Mouse (Mus musculus) heart, embryonic 11.5 days (tissue): ENCODE results near the gene 6330403K07Rik. TPM values are rescaled to one million over a fixed set of nuclear protein-coding genes. Genes with fewer than 3 reads are reported as not detected.

Source experiments
- ATAC-seq: fragments of 200-750 bp; cut with Nextera tagmentation; replicated peaks from 2 replicates; pipeline ENCODE4 v1.8.0; 2017; ENCODE audit warnings: moderate library complexity; ENCODE audit not compliant: insufficient number of reproducible peaks, low FRiP score, low TSS enrichment
- H3K27ac ChIP-seq: fragments of 300-500 bp; sonication (generic); 2 replicates; pipeline ENCODE4 v1.5.1; 2014; ENCODE audit warnings: mild to moderate bottlenecking, low read depth, low read length
- H3K27me3 ChIP-seq: fragments of 300-500 bp; sonication (generic); 2 replicates; pipeline ENCODE4 v1.6.1; 2014; ENCODE audit warnings: mild to moderate bottlenecking, low read length, mixed read lengths; ENCODE audit not compliant: control insufficient read depth, insufficient read depth
- H3K36me3 ChIP-seq: fragments of 300-500 bp; sonication (generic); 2 replicates; pipeline ENCODE4 v1.6.1; 2014; ENCODE audit warnings: mild to moderate bottlenecking, low read length, moderate library complexity, mixed read lengths; ENCODE audit not compliant: control insufficient read depth, insufficient read depth
- H3K4me1 ChIP-seq: fragments of 300-500 bp; sonication (generic); 2 replicates; pipeline ENCODE4 v1.6.1; 2014; ENCODE audit warnings: low read length; ENCODE audit not compliant: control insufficient read depth, insufficient read depth
- H3K4me2 ChIP-seq: fragments of 300-500 bp; sonication (generic); 2 replicates; pipeline ENCODE4 v1.6.1; 2014; ENCODE audit warnings: mild to moderate bottlenecking, moderate library complexity
- H3K4me3 ChIP-seq: fragments of 300-500 bp; sonication (generic); 2 replicates; pipeline ENCODE4 v1.5.1; 2014; ENCODE audit warnings: low read depth, low read length
- H3K9ac ChIP-seq: fragments of 300-500 bp; sonication (generic); 2 replicates; pipeline ENCODE4 v1.6.1; 2014; ENCODE audit warnings: mild to moderate bottlenecking, low read depth, low read length, moderate library complexity
- H3K9me3 ChIP-seq: fragments of 300-500 bp; sonication (generic); replicated peaks from 2 replicates; pipeline ENCODE4 v1.6.1; 2016; ENCODE audit warnings: low read length; ENCODE audit not compliant: control insufficient read depth
- WGBS: fragments of 180-500 bp; shearing (Covaris S2); extraction: QIAGEN DNeasy Blood & Tissue Kit; methylation state at CpG from one replicate; pipeline ENCODE4 v1.1.7; 2014; ENCODE audit not compliant: insufficient replicate concordance; 5-methylcytosine and 5-hydroxymethylcytosine counted together
- polyA plus RNA-seq: library from polyadenylated mRNA; unstranded; fragments of >200 nt; fragmentation: Nextera tagmentation; extraction: Ambion mirVana; gene quantifications from 2 replicates; pipeline ENCODE4 v1.2.1, GENCODE M21; 2014

Gene 6330403K07Rik
- polyA plus RNA-seq, 1 experiment from 2014 or later = 26.6 TPM

DNA sequence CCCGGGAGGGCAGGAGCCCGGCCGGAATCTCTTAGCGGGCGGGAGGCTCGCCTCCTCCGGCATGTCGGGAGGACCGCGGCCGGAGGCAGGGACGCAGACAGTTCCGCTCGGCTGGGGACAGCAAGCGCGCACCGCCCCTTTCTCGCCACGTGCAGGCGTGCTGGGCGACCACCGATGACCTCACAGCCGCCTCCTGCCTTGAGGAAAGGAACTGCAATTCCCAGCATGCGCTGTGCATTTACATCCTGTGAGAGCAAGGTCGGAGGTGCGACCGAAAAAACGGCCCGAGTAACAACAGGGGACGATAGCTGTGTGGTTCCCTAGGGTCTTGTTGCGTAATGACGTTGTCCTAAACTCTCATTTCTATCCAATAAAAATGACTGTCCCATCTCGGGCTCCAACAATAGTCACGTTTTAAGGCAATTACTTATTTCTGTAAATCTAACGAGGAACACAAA is 29.0 kb downstream of the 6330403K07Rik start, which contains the start of gene Dhx33:
Dhx33 (minus strand) TSS at position 122 of the 458 bp plus-strand sequence.
- Histone ChIP-seq H3K4me3 (peak within 1 kb of the TSS; percentile 87), H3K27ac (peak within 1 kb of the TSS; percentile 86), H3K4me2 (peak within 1 kb of the TSS; percentile 95), H3K9me3 (no peaks in the 10 kb centered on the region), H3K4me1 (peaks cover 11% of the 10 kb centered on the region; the same call in 1 of the 2 replicates), H3K36me3 (peaks cover 6% of the 10 kb centered on the region), H3K27me3 (no peaks in the 10 kb centered on the region), H3K9ac (peak within 1 kb of the TSS; percentile 78)
- WGBS = under 1% methylated on average over 35 of the region's 35 CpGs
- peak; percentile 98 for ATAC-seq

DNA sequence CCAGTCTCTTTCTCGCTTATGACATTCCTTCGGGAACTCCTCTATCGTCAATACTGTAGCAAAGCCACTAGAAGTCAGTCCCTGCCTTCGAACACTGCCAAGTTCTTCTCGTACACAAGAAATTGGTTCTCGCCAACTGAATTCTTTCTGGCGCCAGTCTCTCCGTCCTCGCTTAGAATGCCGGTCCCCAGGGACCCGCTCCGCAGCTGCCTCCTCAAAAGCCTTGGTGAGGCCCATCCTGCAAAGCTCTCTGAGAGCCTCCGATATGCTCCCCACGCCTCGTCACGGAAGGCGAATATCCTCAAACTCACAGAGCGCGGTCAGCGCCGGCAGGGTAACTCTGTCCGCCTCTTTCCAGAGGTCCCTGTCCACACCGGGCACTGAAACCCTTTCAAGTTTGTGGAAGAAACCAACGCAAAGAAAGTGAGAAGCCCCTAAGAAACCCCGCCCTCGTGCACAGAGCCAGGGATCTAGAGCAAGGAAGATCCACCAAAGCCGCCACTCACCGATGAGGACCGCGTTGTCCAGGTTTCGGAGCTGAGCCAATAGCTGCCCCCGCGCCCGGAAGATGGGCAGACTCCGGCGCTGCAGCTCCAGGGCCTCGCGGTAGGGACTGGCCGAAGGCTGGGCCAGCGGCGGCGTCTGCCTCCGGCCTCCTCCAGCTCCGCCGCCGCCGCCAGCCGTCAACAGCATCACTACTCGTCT is 29.6 kb downstream of the 6330403K07Rik start:
- Histone ChIP-seq H3K27ac (peak overlapping the region; percentile 86), H3K27me3 (no peaks in the 10 kb centered on the region), H3K9me3 (no peaks in the 10 kb centered on the region), H3K4me1 (peaks cover 11% of the 10 kb centered on the region; the same call in 1 of the 2 replicates), H3K9ac (peak overlapping the region; percentile 78), H3K36me3 (peaks cover 9% of the 10 kb centered on the region; the same call in 1 of the 2 replicates), H3K4me2 (peak overlapping the region; percentile 95), H3K4me3 (peak overlapping the region; percentile 87)
- WGBS = under 1% methylated on average over 49 of the region's 49 CpGs
- ATAC-seq = peak; percentile 71

DNA sequence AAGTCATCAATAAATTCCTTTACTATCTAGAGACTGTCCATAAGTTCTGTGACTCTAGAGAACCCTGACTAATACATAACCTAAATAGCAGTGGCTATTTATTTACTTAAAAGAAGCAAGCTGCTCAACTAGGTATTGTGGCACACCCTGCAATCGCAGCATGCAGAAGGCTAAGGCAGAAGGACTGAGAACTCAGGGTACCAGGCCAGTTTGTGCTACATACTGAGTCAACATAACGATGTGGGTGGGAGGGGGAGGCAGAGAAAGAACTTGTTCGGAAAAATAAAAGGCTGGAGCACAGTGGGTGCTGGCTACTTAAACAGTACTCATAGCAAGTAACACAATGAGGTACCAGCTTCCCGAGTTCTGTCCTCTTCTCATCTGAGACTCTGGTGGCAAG is 32.1 kb downstream of the 6330403K07Rik start:
- 86% methylated on average over 4 of the region's 4 CpGs for WGBS
- Histone ChIP-seq H3K27me3 (no peaks in the 10 kb centered on the region), H3K4me1 (peaks cover 11% of the 10 kb centered on the region; the same call in 1 of the 2 replicates)

DNA sequence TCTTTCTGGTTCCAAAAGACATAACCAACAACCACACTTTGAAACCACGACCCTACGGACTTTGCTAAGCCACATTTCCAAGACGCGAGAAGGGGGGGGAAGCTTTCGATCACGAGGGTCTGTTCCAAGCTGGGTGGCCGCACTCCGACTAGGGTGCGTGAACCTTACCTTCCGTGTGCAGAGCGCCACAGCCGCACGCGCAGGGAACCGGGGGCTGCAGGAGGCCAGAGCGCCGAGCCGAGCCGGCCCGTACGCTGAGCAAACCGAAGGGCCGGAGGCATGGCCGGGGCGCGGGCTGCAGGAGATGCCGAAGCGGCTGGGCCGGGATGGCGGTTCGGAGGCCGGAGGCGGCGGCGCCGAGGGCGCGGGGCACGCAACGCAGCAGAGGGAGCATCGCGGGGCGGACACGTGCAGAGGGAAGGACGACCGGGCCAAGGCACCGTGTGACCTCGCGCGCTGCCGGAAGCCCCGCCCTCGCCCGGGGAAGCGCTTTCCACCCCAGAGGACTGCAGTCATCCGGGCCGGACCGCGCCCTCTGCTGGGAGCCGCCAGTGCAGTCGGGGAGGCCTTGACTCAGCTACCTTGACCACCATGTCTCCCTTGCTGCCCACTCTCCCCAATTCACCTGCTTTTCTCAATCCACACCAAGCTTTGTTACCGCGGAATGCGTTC is 50.6 kb downstream of the 6330403K07Rik start, which contains the start of gene C1qbp:
C1qbp (minus strand) TSS at position 470 of the 672 bp plus-strand sequence.
- Histone ChIP-seq H3K27me3 (no peaks in the 10 kb centered on the region), H3K36me3 (peaks cover 33% of the 10 kb centered on the region), H3K9me3 (no peaks in the 10 kb centered on the region), H3K27ac (peak within 1 kb of the TSS; percentile 25; the same call in 1 of the 2 replicates), H3K4me3 (peak within 1 kb of the TSS; percentile 80), H3K9ac (peak within 1 kb of the TSS; percentile 82), H3K4me2 (peak within 1 kb of the TSS; percentile 87), H3K4me1 (peaks cover 7% of the 10 kb centered on the region)
- WGBS = under 1% methylated on average over 62 of the region's 64 CpGs
- ATAC-seq = peak; percentile 91

More for the DNA sequence above, 32.1 kb downstream of the 6330403K07Rik start:
- no peak overlapping the region for H3K4me2 ChIP-seq
- ATAC-seq = no peak
- no peak overlapping the region for H3K4me3 ChIP-seq
- no peak overlapping the region for H3K27ac ChIP-seq
- no peak overlapping the region for H3K9ac ChIP-seq
- H3K36me3 ChIP-seq = peaks cover 11% of the 10 kb centered on the region; the same call in 1 of the 2 replicates
- H3K9me3 ChIP-seq = no peaks in the 10 kb centered on the region

GRCm38 (mm10) chr11:70982030-70982429 is 51.3 kb downstream of the 6330403K07Rik start:
- no peaks in the 10 kb centered on the region for H3K27me3 ChIP-seq
- H3K36me3 ChIP-seq = peaks cover 30% of the 10 kb centered on the region
- 7% methylated on average over 12 of the region's 12 CpGs for whole genome bisulfite sequencing
- peak overlapping the region; percentile 80 for H3K4me3 ChIP-seq
- ATAC-seq = no peak
- no peak overlapping the region for H3K27ac ChIP-seq
- peaks cover 7% of the 10 kb centered on the region for H3K4me1 ChIP-seq
- H3K4me2 ChIP-seq = peak overlapping the region; percentile 87
- H3K9me3 ChIP-seq = no peaks in the 10 kb centered on the region
- H3K9ac ChIP-seq = peak overlapping the region; percentile 82

Other genes with a start within 250 kb of the 6330403K07Rik start
- gene Scimp, start 220.9 kb downstream of the 6330403K07Rik start, polyA plus RNA-seq = 0.27 TPM in 1 of 2 replicates, not detected in the other
- 25.9 and 27.8 TPM in 2 replicates for gene Rabep1, start 188.7 kb downstream of the 6330403K07Rik start, polyA plus RNA-seq
- 129 and 145 TPM in 2 replicates for gene Nup88, start 63.5 kb downstream of the 6330403K07Rik start, polyA plus RNA-seq
- gene Rpain, start 63.3 kb downstream of the 6330403K07Rik start, polyA plus RNA-seq = 54.4 and 58.6 TPM in 2 replicates
- gene C1qbp, start 50.5 kb downstream of the 6330403K07Rik start, polyA plus RNA-seq = 270 and 274 TPM in 2 replicates
- gene Dhx33, start 29.1 kb downstream of the 6330403K07Rik start, polyA plus RNA-seq = 15.6 and 20.5 TPM in 2 replicates
- 27.4 and 28.0 TPM in 2 replicates for gene Mis12, start 13.9 kb downstream of the 6330403K07Rik start, polyA plus RNA-seq
- 34.7 and 34.8 TPM in 2 replicates for gene Derl2, start 13.7 kb downstream of the 6330403K07Rik start, polyA plus RNA-seq
- not detected in 2 replicates for gene Nlrp1a, start 111.2 kb upstream of the 6330403K07Rik start, polyA plus RNA-seq
- not detected in 2 replicates for gene Nlrp1b, start 197.2 kb upstream of the 6330403K07Rik start, polyA plus RNA-seq